Mouse (Mus musculus): Measurements from ENCODE around the gene Gm45711. TPM values are rescaled to one million over a fixed set of nuclear protein-coding genes. Genes with fewer than 3 reads are reported as not detected.
"Not testable (repeated sequence)": the region's sequence is repeated elsewhere in the genome, so short reads cannot be mapped to it uniquely, and the experiment has no call there.

The Gm45711 gene
- total and polyA plus RNA-seq, 2 experiments from 2014 or later: not detected

DNA sequence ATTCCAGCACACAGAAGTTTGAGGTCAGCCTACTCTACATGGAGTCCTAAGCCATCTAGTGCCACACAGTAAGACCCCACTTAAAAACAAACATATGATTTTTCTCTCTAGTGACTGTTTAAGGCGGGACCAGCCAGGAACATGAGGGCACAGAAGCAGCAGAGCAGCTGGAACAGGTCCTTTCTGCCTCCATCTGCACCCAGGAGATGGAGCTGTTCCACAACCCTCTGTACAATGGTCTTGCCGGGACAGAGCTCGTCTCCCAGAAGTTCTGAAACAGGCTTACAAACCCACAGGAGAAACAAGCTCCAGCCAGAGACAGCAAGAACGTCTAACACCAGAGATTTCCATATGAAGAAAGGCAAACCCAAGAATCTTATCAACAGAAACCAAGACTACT, 3.4 kb upstream of the Gm45711 start:
- WGBS: 62% methylated on average over 4 of the region's 4 CpGs
- no peak overlapping the region for H3K9ac ChIP-seq (replicated peaks; ENCODE audit: low read length)
- no peak overlapping the region for H3K27ac ChIP-seq
- no peak overlapping the region for H3K4me2 ChIP-seq (ENCODE audit: low read depth, low read length)
- no peak for ATAC-seq
- no peaks in the 10 kb centered on the region for H3K4me1 ChIP-seq (ENCODE audit: insufficient read depth, low read length)
- DNase-seq (ENCODE audit: low spot score): peak; percentile 5
- H3K36me3 ChIP-seq (ENCODE audit: insufficient read depth, low read length): no peaks in the 10 kb centered on the region
- H3K4me3 ChIP-seq (ENCODE audit: low read length): no peak overlapping the region
- H3K9me3 ChIP-seq (ENCODE audit: low read length): no peaks in the 10 kb centered on the region
- peak; percentile 39 for TF ChIP-seq CTCF (IDR thresholded peaks at IDR 0.05; ENCODE audit: low read depth)
- no peaks in the 10 kb centered on the region for H3K27me3 ChIP-seq (ENCODE audit: insufficient read depth, low read length)

DNA sequence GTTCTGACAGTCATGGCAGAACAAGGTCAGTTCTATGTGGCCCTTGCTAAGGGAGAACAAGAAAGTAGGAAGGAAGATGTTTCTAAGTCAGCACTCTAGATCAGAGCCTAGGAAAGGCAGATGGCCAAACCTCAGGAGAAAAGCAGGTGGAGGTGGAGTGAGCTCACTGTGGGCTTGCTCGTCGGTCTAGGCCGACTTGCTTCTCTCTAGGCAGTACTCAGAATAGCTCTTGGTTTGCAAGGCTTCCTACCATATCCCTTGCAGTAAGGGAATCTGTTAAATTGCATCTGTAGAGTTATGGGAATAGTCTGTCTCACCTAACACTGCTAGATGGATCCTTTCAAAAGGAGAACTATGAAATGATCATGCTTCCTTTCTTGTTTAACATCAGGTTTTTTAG, 2.1 kb upstream of the Gm45711 start:
- H3K27me3 ChIP-seq (ENCODE audit: insufficient read depth, low read length); DNase-seq (ENCODE audit: low spot score); H3K27ac ChIP-seq; ATAC-seq; H3K9me3 ChIP-seq (ENCODE audit: low read length); H3K4me3 ChIP-seq (ENCODE audit: low read length); H3K4me2 ChIP-seq (ENCODE audit: low read depth, low read length); H3K36me3 ChIP-seq (ENCODE audit: insufficient read depth, low read length); H3K4me1 ChIP-seq (ENCODE audit: insufficient read depth, low read length); H3K9ac ChIP-seq (replicated peaks; ENCODE audit: low read length): not testable (repeated sequence)
- WGBS: 76% methylated on average over 3 of the region's 3 CpGs

DNA sequence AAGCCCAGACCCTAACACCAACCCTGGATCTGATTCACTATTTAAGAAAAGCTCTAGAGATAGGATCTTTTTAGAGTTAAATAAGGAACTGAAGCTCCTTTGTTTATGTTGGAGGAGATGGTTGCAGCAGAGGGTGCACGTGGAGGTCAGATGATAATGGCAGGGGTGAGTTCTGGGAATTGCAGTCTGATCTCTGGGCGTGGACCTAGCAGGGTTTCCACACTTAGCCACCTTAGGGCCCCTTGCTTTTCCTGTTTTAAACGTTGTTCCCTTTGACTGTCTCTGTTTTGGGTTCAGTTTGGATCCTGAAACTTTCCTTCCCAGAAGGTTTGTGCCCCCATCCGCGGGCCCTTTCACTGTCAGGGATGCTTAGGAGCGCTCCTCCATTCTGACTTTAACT, 1.5 kb downstream of the Gm45711 start:
- not testable (repeated sequence) for DNase-seq (ENCODE audit: low spot score); H3K9me3 ChIP-seq (ENCODE audit: low read length); H3K27ac ChIP-seq; H3K36me3 ChIP-seq (ENCODE audit: insufficient read depth, low read length); H3K4me3 ChIP-seq (ENCODE audit: low read length); H3K9ac ChIP-seq (replicated peaks; ENCODE audit: low read length); H3K27me3 ChIP-seq (ENCODE audit: insufficient read depth, low read length); ATAC-seq; H3K4me1 ChIP-seq (ENCODE audit: insufficient read depth, low read length); H3K4me2 ChIP-seq (ENCODE audit: low read depth, low read length)
- 61% methylated on average over 6 of the region's 6 CpGs for WGBS

DNA sequence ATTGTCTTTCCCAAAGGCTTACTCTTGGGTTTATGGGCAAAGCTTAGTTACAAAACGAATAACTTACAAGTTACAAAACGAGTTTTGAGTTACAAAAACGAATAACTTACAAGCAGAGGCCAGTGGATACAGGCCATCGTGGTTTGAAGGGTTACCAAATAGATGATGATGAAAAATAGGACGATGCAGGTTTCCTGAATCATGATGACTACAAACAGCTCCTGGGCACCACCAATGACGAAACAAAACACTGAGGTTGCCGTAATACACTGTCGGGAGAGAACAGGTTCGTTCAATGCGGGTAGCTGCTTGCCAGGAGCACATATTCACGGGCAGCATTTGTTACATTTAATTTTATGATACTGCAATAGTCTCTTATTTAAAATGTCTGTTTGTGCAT, 4.9 kb downstream of the Gm45711 start:
- ATAC-seq: no peak
- Histone ChIP-seq H3K4me1 (ENCODE audit: insufficient read depth, low read length) (no peaks in the 10 kb centered on the region), H3K4me3 (ENCODE audit: low read length) (no peak overlapping the region), H3K9me3 (ENCODE audit: low read length) (no peaks in the 10 kb centered on the region), H3K27me3 (ENCODE audit: insufficient read depth, low read length) (no peaks in the 10 kb centered on the region), H3K9ac (replicated peaks; ENCODE audit: low read length) (no peak overlapping the region), H3K27ac (no peak overlapping the region), H3K4me2 (ENCODE audit: low read depth, low read length) (no peak overlapping the region), H3K36me3 (ENCODE audit: insufficient read depth, low read length) (no peaks in the 10 kb centered on the region)
- TF ChIP-seq CTCF (IDR thresholded peaks at IDR 0.05; ENCODE audit: low read depth): no peak
- 91% methylated on average over 11 of the region's 11 CpGs for WGBS
- DNase-seq (ENCODE audit: low spot score): no peak

DNA sequence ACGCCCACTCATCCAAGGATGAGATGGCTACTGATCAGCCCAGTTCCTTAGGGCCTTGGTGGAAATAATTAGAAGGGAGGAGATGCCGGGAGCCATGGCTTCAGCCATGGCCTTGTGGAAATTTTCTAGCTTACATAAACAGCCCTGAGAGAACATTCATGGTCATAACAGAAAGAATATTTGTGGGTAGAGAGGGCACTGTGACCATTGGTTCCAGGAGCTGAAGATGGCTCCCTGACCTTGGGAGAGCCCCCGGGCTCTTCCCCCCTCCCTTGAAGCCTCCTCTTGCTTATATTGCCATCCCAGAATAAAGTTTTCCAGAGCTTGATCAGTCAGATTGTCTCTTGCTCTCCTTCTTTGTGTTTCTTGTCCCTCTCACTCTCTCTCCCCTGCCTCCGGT, 7.3 kb downstream of the Gm45711 start:
- 91% methylated on average over 4 of the region's 4 CpGs for WGBS
- ATAC-seq; DNase-seq (ENCODE audit: low spot score): not testable (repeated sequence)

DNA sequence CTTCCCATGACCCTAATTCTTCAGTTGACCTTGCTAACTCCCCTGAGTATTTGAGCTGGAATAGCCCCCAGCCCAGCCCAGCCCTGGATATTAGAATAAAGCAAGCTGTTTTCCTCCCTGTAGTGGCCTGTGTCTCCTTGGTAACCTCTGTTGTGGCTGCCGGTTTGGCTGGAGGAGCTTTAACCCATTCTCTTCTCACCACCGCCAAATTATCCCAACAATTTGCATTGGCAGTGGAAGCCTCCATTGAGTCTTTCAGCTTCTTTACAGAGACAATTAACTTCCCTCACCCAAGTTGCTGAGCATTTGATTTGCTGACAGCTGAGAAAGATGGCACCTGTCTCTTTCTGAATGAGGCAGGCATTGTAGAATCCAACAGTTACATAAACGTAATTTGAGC, 8.3 kb downstream of the Gm45711 start:
- WGBS: 7% methylated on average over 3 of the region's 3 CpGs
- H3K36me3 ChIP-seq (ENCODE audit: insufficient read depth, low read length): not testable (repeated sequence)

More for the DNA sequence above, 7.3 kb downstream of the Gm45711 start:
- H3K4me1 ChIP-seq (ENCODE audit: insufficient read depth, low read length); H3K4me2 ChIP-seq (ENCODE audit: low read depth, low read length); H3K27me3 ChIP-seq (ENCODE audit: insufficient read depth, low read length); H3K9ac ChIP-seq (replicated peaks; ENCODE audit: low read length); H3K9me3 ChIP-seq (ENCODE audit: low read length); H3K27ac ChIP-seq; H3K36me3 ChIP-seq (ENCODE audit: insufficient read depth, low read length); H3K4me3 ChIP-seq (ENCODE audit: low read length): not testable (repeated sequence)

DNA sequence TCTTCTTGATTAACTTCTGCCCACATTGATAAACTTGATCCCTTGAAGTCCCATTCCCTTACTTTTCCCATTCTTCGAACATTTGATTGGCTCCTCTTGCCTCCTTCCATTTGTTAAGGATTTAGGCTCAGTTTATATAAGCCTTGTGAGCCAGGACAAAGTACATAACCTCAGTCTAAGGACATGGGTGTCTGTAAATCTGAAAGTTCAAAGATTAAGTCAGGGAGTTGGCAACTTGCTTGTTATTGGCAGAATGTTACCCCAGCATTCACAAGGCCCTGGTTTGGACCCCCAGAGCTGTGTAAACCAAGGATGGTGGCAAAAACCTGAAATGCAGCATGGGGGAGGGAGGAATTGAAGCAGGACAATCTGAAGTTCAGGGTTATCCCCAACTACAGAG, 15.5 kb downstream of the Gm45711 start:
- no peaks in the 10 kb centered on the region for H3K27me3 ChIP-seq (ENCODE audit: insufficient read depth, low read length)
- 94% methylated on average over 1 of the region's 1 CpGs for WGBS
- no peak overlapping the region for H3K4me2 ChIP-seq (ENCODE audit: low read depth, low read length)

More for the DNA sequence above, 8.3 kb downstream of the Gm45711 start:
- H3K4me3 ChIP-seq (ENCODE audit: low read length); H3K4me2 ChIP-seq (ENCODE audit: low read depth, low read length); H3K9ac ChIP-seq (replicated peaks; ENCODE audit: low read length); H3K27me3 ChIP-seq (ENCODE audit: insufficient read depth, low read length); H3K4me1 ChIP-seq (ENCODE audit: insufficient read depth, low read length); H3K9me3 ChIP-seq (ENCODE audit: low read length): not testable (repeated sequence)
- peak; percentile 81 for ATAC-seq
- 0 out of 2 replicates have a peak overlapping the region, but pooled peaks have one; percentile 20 for H3K27ac ChIP-seq
- peak; percentile 52 for DNase-seq (ENCODE audit: low spot score)

DNA sequence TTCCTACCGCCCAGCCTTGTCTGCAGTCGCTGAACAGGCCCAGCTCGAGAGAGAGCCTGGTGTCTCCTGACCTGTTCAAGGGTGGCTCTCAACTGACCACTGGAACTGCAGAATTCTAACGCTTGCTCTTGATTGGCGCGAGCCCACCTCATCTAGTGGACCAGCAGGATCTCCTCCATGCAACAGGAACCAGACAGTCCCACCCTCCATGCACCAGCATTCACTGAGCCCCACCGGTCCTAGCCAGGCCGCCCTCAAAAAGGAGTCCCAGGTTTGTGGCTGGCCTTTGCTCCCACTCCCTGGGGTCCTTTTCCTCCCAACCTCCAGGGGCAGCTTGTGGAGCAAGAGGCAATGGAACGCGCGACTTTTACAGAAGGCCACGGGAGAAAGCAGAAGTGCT, 16.8 kb downstream of the Gm45711 start, which contains the start of gene Cmtm2a:
Cmtm2a (minus strand) TSS at position 101 of the 400 bp plus-strand sequence.
- 86% methylated on average over 12 of the region's 12 CpGs for WGBS
- not testable (repeated sequence) for H3K27me3 ChIP-seq (ENCODE audit: insufficient read depth, low read length); H3K27ac ChIP-seq; ATAC-seq; H3K4me2 ChIP-seq (ENCODE audit: low read depth, low read length); DNase-seq (ENCODE audit: low spot score); H3K9ac ChIP-seq (replicated peaks; ENCODE audit: low read length); H3K4me1 ChIP-seq (ENCODE audit: insufficient read depth, low read length); H3K9me3 ChIP-seq (ENCODE audit: low read length); H3K4me3 ChIP-seq (ENCODE audit: low read length); H3K36me3 ChIP-seq (ENCODE audit: insufficient read depth, low read length)

More for the DNA sequence above, 15.5 kb downstream of the Gm45711 start:
- no peaks in the 10 kb centered on the region for H3K4me1 ChIP-seq (ENCODE audit: insufficient read depth, low read length)
- H3K4me3 ChIP-seq (ENCODE audit: low read length): no peak overlapping the region
- H3K9me3 ChIP-seq (ENCODE audit: low read length): no peaks in the 10 kb centered on the region
- H3K27ac ChIP-seq: no peak overlapping the region
- ATAC-seq: no peak
- no peak for TF ChIP-seq CTCF (IDR thresholded peaks at IDR 0.05; ENCODE audit: low read depth)
- DNase-seq (ENCODE audit: low spot score): no peak
- no peaks in the 10 kb centered on the region for H3K36me3 ChIP-seq (ENCODE audit: insufficient read depth, low read length)
- H3K9ac ChIP-seq (replicated peaks; ENCODE audit: low read length): no peak overlapping the region

All from hindbrain, postnatal 0 days (tissue).